Mouse (Mus musculus) ES-Bruce4 (cell line): Measurements from ENCODE around the gene Cnst.

Experiments used
- CTCF ChIP-seq: IDR thresholded peaks from one replicate; pipeline ENCODE4 v1.8.1; 2011; ENCODE audit warnings: low read depth, low read length
- EP300 ChIP-seq: IDR thresholded peaks from 2 replicates; pipeline ENCODE4 v1.6.1; 2011; ENCODE audit warnings: low read depth, low read length; ENCODE audit not compliant: insufficient read depth
- POLR2A ChIP-seq: IDR thresholded peaks from one replicate; pipeline ENCODE4 v1.8.1; 2011; ENCODE audit warnings: low read length; ENCODE audit not compliant: insufficient read depth

GRCm38 (mm10) chr1:179551336-179551735 lies 5.2 kb downstream of the Cnst start:
- TF ChIP-seq CTCF (no peak), POLR2A (no peak), EP300 (no peak)
